Mouse (Mus musculus) kidney, postnatal 4 days (tissue): ENCODE results near the gene Cst13.

Experiments used
- DNase-seq, 2 experiments: peaks; one replicate each; pipeline ENCODE4 v3.0.0; 2021; ENCODE audit warnings: mixed read lengths in 2 of 2

Cst13 gene

DNA sequence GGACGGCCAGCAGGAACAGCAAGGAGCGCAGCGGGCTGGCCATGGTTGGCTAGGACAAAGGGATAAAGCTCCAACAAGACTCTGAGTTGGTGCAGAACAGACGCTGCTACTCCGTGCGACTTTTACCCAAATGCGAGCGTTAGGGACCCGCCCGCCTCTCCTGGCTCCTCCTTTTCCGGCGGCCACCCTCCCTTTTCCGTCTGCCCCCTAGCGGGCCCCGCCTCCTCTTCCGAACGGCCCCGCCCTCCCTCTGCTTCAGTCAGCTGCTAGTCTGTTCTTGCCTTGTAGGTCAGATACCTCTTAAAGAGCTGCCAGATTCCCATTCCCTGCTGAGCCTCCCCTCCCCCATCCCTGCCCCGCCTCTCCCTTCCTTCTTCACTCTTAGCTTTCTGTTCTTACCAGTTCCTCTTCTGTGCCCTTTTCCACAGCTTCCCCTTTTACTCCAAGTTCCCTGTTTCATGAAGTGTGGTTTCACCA lies 55.5 kb downstream of the Cst13 start, which contains the start of gene Cst3:
TSS of gene Cst3 (minus strand) at position 358 of the 477 bp plus-strand sequence.
- DNase-seq = peak; percentile 95 to 96

DNA sequence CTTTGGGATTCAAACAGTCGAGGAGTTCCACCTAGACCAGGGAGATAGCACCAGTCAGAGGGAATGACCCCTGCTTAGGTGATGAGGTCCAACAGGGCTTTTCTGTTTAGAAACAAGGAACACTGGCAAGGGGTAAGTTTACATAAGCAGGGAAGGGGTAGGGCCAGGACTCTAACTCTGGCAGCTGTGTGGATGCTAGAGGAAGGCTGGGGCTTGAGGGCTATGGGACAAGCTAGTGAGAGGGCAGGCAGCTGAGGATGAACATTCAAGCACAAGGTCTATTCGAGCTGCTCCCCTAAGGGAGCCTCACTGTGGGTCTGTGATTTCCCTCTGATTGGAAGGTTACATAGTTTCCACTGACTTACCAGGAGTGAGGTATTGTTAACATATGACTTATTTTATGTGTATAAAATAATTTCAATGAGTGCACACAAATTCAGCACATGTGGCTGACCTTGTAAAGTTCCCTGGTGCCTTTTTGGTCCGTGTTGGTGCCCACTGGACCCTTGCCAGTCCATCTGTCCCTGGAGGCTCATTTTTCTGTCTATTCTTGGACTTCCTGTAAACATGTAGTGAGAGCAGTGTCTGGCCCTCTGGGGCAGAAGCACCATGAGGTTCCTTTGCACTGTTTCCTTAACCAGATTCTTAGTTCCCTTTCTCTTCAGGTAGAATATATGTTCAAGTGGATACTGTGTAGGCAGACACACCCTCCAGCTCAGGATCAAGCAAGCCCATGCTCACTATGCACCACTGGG lies 57.3 kb downstream of the Cst13 start:
- DNase-seq = peak; percentile 37 to 38

DNA sequence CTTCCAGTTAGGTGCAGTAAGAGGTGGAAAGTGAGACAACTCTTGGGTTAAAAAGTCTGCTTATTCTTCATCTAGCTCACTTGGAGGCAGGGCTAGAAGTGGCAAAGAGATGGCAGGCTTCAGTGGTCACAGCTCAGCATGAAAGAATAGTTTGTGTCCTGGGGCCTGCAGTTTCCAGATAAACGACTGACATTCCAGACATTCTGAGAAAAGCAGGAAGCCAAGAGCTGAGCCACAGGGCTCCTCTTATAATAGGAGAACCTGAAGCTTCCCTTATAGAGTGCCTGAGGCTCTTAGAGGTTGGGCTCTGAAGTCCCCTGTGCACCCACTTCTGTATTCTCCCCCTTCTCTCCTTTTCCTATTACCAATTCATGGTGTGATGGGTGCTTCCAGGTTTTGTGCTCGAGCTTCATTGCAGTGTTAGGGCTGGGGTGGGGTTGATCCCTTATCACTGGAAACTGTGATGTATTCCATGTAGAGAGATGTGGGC lies 58.8 kb downstream of the Cst13 start:
- DNase-seq = no peak

DNA sequence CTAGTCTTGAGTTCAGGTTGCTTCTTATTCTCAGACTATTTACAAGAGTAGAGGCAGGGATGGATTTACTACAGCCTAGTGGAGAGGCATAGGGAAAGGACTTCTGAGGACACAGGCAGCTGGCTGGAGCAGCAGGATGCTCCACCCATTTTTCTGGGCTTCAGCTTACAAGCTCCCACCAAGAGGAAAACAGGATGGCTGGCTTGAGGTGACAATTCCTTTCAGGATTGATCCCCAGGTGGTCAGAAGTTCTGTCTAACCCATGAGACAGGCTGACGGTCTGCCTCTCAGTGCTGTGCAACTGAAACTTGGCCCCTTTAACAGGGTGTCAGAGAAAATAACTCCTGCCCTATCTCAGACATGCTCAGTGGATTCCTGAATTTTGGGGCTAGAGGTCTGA lies 59.3 kb downstream of the Cst13 start:
- peak in 1 of 2 experiments; percentile 13 for DNase-seq
